Mouse (Mus musculus): ENCODE results near the gene Actbl2. TPM values are rescaled to one million over a fixed set of nuclear protein-coding genes. Genes with fewer than 3 reads are reported as not detected.
A peak's percentile ranks its signal among the peaks of the same experiment; 100 is the strongest.

Actbl2 gene
- polyA plus RNA-seq, 1 experiment from 2014 or later = not detected

GRCm38 (mm10) chr13:111237296-111237695 lies 17.5 kb upstream of the Actbl2 start:
- 83% methylated on average over 1 of the region's 1 CpGs for WGBS
- no peak overlapping the region for H3K4me2 ChIP-seq (ENCODE audit: low read length)
- H3K9me3 ChIP-seq (ENCODE audit: control insufficient read depth, low read length) = no peaks in the 10 kb centered on the region; the same call in 1 of the 2 replicates
- H3K27me3 ChIP-seq (replicated peaks; ENCODE audit: control insufficient read depth, insufficient read depth, low read length) = no peaks in the 10 kb centered on the region
- H3K4me1 ChIP-seq (ENCODE audit: control insufficient read depth, insufficient read depth, low read depth, low read length) = no peaks in the 10 kb centered on the region; the same call in 1 of the 2 replicates
- H3K9ac ChIP-seq (ENCODE audit: low read depth, low read length) = no peak overlapping the region
- ATAC-seq = no peak
- H3K36me3 ChIP-seq (ENCODE audit: control insufficient read depth, insufficient read depth, low read length) = no peaks in the 10 kb centered on the region
- H3K27ac ChIP-seq (ENCODE audit: low read depth, low read length) = no peak overlapping the region
- no peak overlapping the region for H3K4me3 ChIP-seq (ENCODE audit: low read length)

GRCm38 (mm10) chr13:111237865-111238465 lies 16.8 kb upstream of the Actbl2 start:
- Histone ChIP-seq H3K27me3 (replicated peaks; ENCODE audit: control insufficient read depth, insufficient read depth, low read length) (no peaks in the 10 kb centered on the region), H3K9me3 (ENCODE audit: control insufficient read depth, low read length) (no peaks in the 10 kb centered on the region; the same call in 1 of the 2 replicates), H3K36me3 (ENCODE audit: control insufficient read depth, insufficient read depth, low read length) (no peaks in the 10 kb centered on the region), H3K4me2 (ENCODE audit: low read length) (no peak overlapping the region), H3K27ac (ENCODE audit: low read depth, low read length) (no peak overlapping the region), H3K4me3 (ENCODE audit: low read length) (no peak overlapping the region), H3K4me1 (ENCODE audit: control insufficient read depth, insufficient read depth, low read depth, low read length) (no peaks in the 10 kb centered on the region; the same call in 1 of the 2 replicates), H3K9ac (ENCODE audit: low read depth, low read length) (no peak overlapping the region)
- 45% methylated on average over 3 of the region's 3 CpGs for WGBS
- ATAC-seq = peak; percentile 72

- no peak for ATAC-seq
- Histone ChIP-seq H3K9ac (ENCODE audit: low read depth, low read length) (no peak overlapping the region), H3K36me3 (ENCODE audit: control insufficient read depth, insufficient read depth, low read length) (no peaks in the 10 kb centered on the region), H3K4me1 (ENCODE audit: control insufficient read depth, insufficient read depth, low read depth, low read length) (no peaks in the 10 kb centered on the region), H3K4me3 (ENCODE audit: low read length) (no peak overlapping the region), H3K9me3 (ENCODE audit: control insufficient read depth, low read length) (no peaks in the 10 kb centered on the region), H3K27me3 (replicated peaks; ENCODE audit: control insufficient read depth, insufficient read depth, low read length) (no peaks in the 10 kb centered on the region), H3K27ac (ENCODE audit: low read depth, low read length) (no peak overlapping the region), H3K4me2 (ENCODE audit: low read length) (no peak overlapping the region)
- WGBS = 79% methylated on average over 5 of the region's 5 CpGs
Measured at GRCm38 (mm10) chr13:111251106-111251505, 3.7 kb upstream of the Actbl2 start.

GRCm38 (mm10) chr13:111251795-111252194 lies 3.0 kb upstream of the Actbl2 start:
- Histone ChIP-seq H3K36me3 (ENCODE audit: control insufficient read depth, insufficient read depth, low read length) (no peaks in the 10 kb centered on the region), H3K9ac (ENCODE audit: low read depth, low read length) (no peak overlapping the region), H3K27me3 (replicated peaks; ENCODE audit: control insufficient read depth, insufficient read depth, low read length) (no peaks in the 10 kb centered on the region), H3K4me2 (ENCODE audit: low read length) (no peak overlapping the region), H3K9me3 (ENCODE audit: control insufficient read depth, low read length) (no peaks in the 10 kb centered on the region), H3K4me3 (ENCODE audit: low read length) (no peak overlapping the region), H3K4me1 (ENCODE audit: control insufficient read depth, insufficient read depth, low read depth, low read length) (no peaks in the 10 kb centered on the region), H3K27ac (ENCODE audit: low read depth, low read length) (no peak overlapping the region)
- no peak for ATAC-seq
- 42% methylated on average over 5 of the region's 5 CpGs for WGBS

- Histone ChIP-seq H3K27ac (ENCODE audit: low read depth, low read length) (no peak overlapping the region), H3K27me3 (replicated peaks; ENCODE audit: control insufficient read depth, insufficient read depth, low read length) (no peaks in the 10 kb centered on the region), H3K4me1 (ENCODE audit: control insufficient read depth, insufficient read depth, low read depth, low read length) (no peaks in the 10 kb centered on the region), H3K9me3 (ENCODE audit: control insufficient read depth, low read length) (no peaks in the 10 kb centered on the region), H3K4me3 (ENCODE audit: low read length) (no peak overlapping the region), H3K4me2 (ENCODE audit: low read length) (no peak overlapping the region), H3K36me3 (ENCODE audit: control insufficient read depth, insufficient read depth, low read length) (no peaks in the 10 kb centered on the region), H3K9ac (ENCODE audit: low read depth, low read length) (no peak overlapping the region)
- 79% methylated on average over 4 of the region's 4 CpGs for WGBS
- ATAC-seq = no peak
Measured at GRCm38 (mm10) chr13:111258016-111258415, 3.2 kb downstream of the Actbl2 start.

- Histone ChIP-seq H3K9ac (ENCODE audit: low read depth, low read length) (no peak overlapping the region), H3K9me3 (ENCODE audit: control insufficient read depth, low read length) (no peaks in the 10 kb centered on the region), H3K4me2 (ENCODE audit: low read length) (no peak overlapping the region), H3K4me3 (ENCODE audit: low read length) (no peak overlapping the region), H3K27me3 (replicated peaks; ENCODE audit: control insufficient read depth, insufficient read depth, low read length) (no peaks in the 10 kb centered on the region), H3K4me1 (ENCODE audit: control insufficient read depth, insufficient read depth, low read depth, low read length) (no peaks in the 10 kb centered on the region), H3K36me3 (ENCODE audit: control insufficient read depth, insufficient read depth, low read length) (no peaks in the 10 kb centered on the region), H3K27ac (ENCODE audit: low read depth, low read length) (no peak overlapping the region)
- ATAC-seq = no peak
- WGBS = 84% methylated on average over 11 of the region's 11 CpGs
Measured at GRCm38 (mm10) chr13:111258424-111259092, 3.7 kb downstream of the Actbl2 start.

- Histone ChIP-seq H3K36me3 (ENCODE audit: control insufficient read depth, insufficient read depth, low read length) (no peaks in the 10 kb centered on the region), H3K9ac (ENCODE audit: low read depth, low read length) (no peak overlapping the region), H3K4me1 (ENCODE audit: control insufficient read depth, insufficient read depth, low read depth, low read length) (no peaks in the 10 kb centered on the region), H3K27ac (ENCODE audit: low read depth, low read length) (no peak overlapping the region), H3K27me3 (replicated peaks; ENCODE audit: control insufficient read depth, insufficient read depth, low read length) (no peaks in the 10 kb centered on the region), H3K4me2 (ENCODE audit: low read length) (no peak overlapping the region), H3K4me3 (ENCODE audit: low read length) (no peak overlapping the region), H3K9me3 (ENCODE audit: control insufficient read depth, low read length) (no peaks in the 10 kb centered on the region)
- no peak for ATAC-seq
- WGBS = 42% methylated on average over 6 of the region's 6 CpGs
Measured at GRCm38 (mm10) chr13:111259093-111259491, 4.3 kb downstream of the Actbl2 start.

GRCm38 (mm10) chr13:111259711-111260110 lies 4.9 kb downstream of the Actbl2 start:
- H3K27me3 ChIP-seq (replicated peaks; ENCODE audit: control insufficient read depth, insufficient read depth, low read length) = no peaks in the 10 kb centered on the region
- WGBS = 75% methylated on average over 7 of the region's 7 CpGs
- H3K9ac ChIP-seq (ENCODE audit: low read depth, low read length) = no peak overlapping the region
- no peak overlapping the region for H3K4me2 ChIP-seq (ENCODE audit: low read length)
- no peak overlapping the region for H3K27ac ChIP-seq (ENCODE audit: low read depth, low read length)
- H3K36me3 ChIP-seq (ENCODE audit: control insufficient read depth, insufficient read depth, low read length) = no peaks in the 10 kb centered on the region
- H3K4me3 ChIP-seq (ENCODE audit: low read length) = no peak overlapping the region
- no peak for ATAC-seq
- H3K4me1 ChIP-seq (ENCODE audit: control insufficient read depth, insufficient read depth, low read depth, low read length) = no peaks in the 10 kb centered on the region
- no peaks in the 10 kb centered on the region for H3K9me3 ChIP-seq (ENCODE audit: control insufficient read depth, low read length)

GRCm38 (mm10) chr13:111263186-111263585 lies 8.4 kb downstream of the Actbl2 start:
- H3K9ac ChIP-seq (ENCODE audit: low read depth, low read length) = no peak overlapping the region
- 83% methylated on average over 2 of the region's 2 CpGs for WGBS
- no peak overlapping the region for H3K4me2 ChIP-seq (ENCODE audit: low read length)
- no peaks in the 10 kb centered on the region for H3K27me3 ChIP-seq (replicated peaks; ENCODE audit: control insufficient read depth, insufficient read depth, low read length)
- no peaks in the 10 kb centered on the region for H3K9me3 ChIP-seq (ENCODE audit: control insufficient read depth, low read length)
- no peaks in the 10 kb centered on the region for H3K36me3 ChIP-seq (ENCODE audit: control insufficient read depth, insufficient read depth, low read length)
- no peak for ATAC-seq
- H3K4me1 ChIP-seq (ENCODE audit: control insufficient read depth, insufficient read depth, low read depth, low read length) = no peaks in the 10 kb centered on the region
- no peak overlapping the region for H3K27ac ChIP-seq (ENCODE audit: low read depth, low read length)
- no peak overlapping the region for H3K4me3 ChIP-seq (ENCODE audit: low read length)

Data from hindbrain, embryonic 16.5 days (tissue).